Mouse (Mus musculus): ENCODE data around the gene Cebpg. TPM values are rescaled to one million over a fixed set of nuclear protein-coding genes. Genes with fewer than 3 reads are reported as not detected.

The Cebpg gene
- polyA plus RNA-seq, 1 experiment: 12.8 TPM

DNA sequence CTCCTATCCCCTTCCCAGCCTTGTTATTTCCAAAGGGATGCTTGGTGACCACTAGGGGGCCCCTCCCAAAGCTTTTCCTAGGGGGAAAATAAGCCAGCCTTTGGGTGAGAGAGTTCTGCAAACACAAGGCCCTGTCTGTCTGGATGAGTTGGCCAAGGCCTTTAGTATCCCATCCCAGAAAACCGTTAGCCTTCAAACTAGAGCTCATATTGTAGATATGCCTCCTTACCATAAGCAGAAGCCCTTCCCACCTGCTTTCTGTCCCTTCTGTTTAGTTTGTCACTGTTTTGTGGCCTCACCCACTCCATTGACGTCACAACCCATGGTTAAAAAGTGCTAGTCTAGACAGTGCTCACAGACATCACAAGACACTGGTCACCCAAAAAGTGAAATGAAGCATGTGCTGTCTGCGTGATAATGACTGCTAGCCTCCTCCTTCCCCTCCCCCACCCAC is 29.5 kb downstream of the Cebpg start:
- no peak for TF ChIP-seq GATA1 (IDR thresholded peaks at IDR 0.05; ENCODE audit: borderline replicate concordance, low read length)
- no peak for TF ChIP-seq FLI1 (IDR thresholded peaks at IDR 0.05; ENCODE audit: low read length)
- Histone ChIP-seq H3K4me1 (peaks cover 69% of the 10 kb centered on the region), H3K4me3 (replicated peaks) (no peak overlapping the region), H3K36me3 (replicated peaks; ENCODE audit: low read length) (peaks cover 61% of the 10 kb centered on the region), H3K27me3 (replicated peaks) (no peaks in the 10 kb centered on the region), H3K9me3 (no peaks in the 10 kb centered on the region)

GRCm38 (mm10) chr7:35026276-35026630 is 30.1 kb downstream of the Cebpg start:
- Histone ChIP-seq H3K4me3 (replicated peaks) (no peak overlapping the region), H3K36me3 (replicated peaks; ENCODE audit: low read length) (peaks cover 61% of the 10 kb centered on the region), H3K9me3 (no peaks in the 10 kb centered on the region), H3K4me1 (peaks cover 67% of the 10 kb centered on the region), H3K27me3 (replicated peaks) (no peaks in the 10 kb centered on the region)
- TF ChIP-seq GATA1 (IDR thresholded peaks at IDR 0.05; ENCODE audit: borderline replicate concordance, low read length): no peak
- TF ChIP-seq FLI1 (IDR thresholded peaks at IDR 0.05; ENCODE audit: low read length): no peak

DNA sequence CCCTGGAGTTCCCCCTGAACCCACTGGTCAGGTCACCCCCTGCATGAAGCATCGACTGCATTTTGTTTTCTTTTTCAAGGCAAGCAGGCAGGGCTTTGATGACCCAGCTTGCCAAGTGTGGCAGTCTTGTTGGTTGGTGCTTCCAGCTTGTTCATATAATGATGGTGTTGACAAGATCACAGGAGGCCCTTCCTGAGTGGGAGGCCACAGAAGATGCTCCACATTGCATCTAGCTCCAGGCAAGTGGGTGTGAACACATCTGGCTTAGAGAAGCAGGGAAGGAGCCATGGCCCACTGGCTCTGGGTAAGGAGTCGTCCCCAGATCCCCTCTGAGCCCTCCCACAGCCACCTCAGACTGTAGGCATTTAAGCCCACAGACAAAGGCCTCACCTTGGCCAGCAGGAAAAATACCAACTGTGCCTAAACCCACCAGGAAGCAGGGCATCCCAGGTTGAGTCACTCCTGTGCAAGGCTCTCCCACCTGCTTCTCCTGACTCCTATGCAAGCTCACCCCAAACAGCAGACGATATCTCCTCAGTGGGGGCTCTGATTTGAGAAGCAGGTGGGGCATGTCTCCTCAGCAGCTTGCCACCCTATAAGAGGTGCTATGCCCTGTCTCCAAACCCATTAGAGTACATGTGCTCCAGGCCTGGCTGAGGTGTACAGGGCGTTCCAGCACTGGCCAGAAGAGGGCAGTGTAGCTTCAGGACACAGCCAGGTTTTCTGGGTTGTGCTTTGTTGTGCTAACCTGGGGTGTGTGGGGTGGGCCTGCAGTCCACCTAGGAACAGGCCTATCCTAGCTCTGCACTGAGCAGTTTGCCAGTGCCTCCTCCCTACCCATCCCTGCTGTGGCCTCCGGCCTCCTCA is 30.7 kb downstream of the Cebpg start:
- TF ChIP-seq FLI1 (IDR thresholded peaks at IDR 0.05; ENCODE audit: low read length): no peak
- TF ChIP-seq GATA1 (IDR thresholded peaks at IDR 0.05; ENCODE audit: borderline replicate concordance, low read length): no peak

DNA sequence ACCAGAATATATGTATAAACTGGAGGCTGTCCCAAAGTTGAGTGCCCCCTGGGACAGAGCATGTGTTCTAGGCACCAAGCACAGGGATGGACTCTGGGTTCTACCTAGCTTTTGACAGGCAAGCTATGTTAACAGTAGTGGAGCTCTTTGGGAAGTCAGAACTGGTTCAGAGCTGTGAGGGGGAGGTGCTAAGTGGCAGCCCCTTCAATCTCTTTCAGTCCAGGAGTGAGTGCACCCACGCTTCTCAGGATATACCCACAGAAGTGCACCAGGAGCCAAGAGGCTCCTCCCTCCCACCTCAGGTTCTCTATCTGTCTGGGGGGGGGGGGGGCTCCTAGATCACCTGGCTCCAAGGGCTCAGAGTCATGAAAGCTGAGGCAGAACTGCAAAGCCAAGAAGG is 31.9 kb downstream of the Cebpg start:
- H3K9me3 ChIP-seq: no peaks in the 10 kb centered on the region
- H3K4me3 ChIP-seq (replicated peaks): no peak overlapping the region
- no peaks in the 10 kb centered on the region for H3K27me3 ChIP-seq (replicated peaks)
- peaks cover 49% of the 10 kb centered on the region for H3K4me1 ChIP-seq
- no peak for TF ChIP-seq GATA1 (IDR thresholded peaks at IDR 0.05; ENCODE audit: borderline replicate concordance, low read length)
- TF ChIP-seq FLI1 (IDR thresholded peaks at IDR 0.05; ENCODE audit: low read length): no peak
- H3K36me3 ChIP-seq (replicated peaks; ENCODE audit: low read length): peaks cover 62% of the 10 kb centered on the region

More for the DNA sequence above, 30.7 kb downstream of the Cebpg start:
- H3K4me3 ChIP-seq (replicated peaks): no peak overlapping the region
- peaks cover 61% of the 10 kb centered on the region for H3K4me1 ChIP-seq
- H3K36me3 ChIP-seq (replicated peaks; ENCODE audit: low read length): peaks cover 61% of the 10 kb centered on the region
- H3K9me3 ChIP-seq: no peaks in the 10 kb centered on the region
- no peaks in the 10 kb centered on the region for H3K27me3 ChIP-seq (replicated peaks)

- no peak for TF ChIP-seq FLI1 (IDR thresholded peaks at IDR 0.05; ENCODE audit: low read length)
- H3K27me3 ChIP-seq (replicated peaks): no peaks in the 10 kb centered on the region
- H3K4me1 ChIP-seq: peaks cover 37% of the 10 kb centered on the region
- peaks cover 67% of the 10 kb centered on the region for H3K36me3 ChIP-seq (replicated peaks; ENCODE audit: low read length)
- no peaks in the 10 kb centered on the region for H3K9me3 ChIP-seq
- H3K4me3 ChIP-seq (replicated peaks): no peak overlapping the region
Observed at GRCm38 (mm10) chr7:35023251-35023650, 33.1 kb downstream of the Cebpg start.

- Histone ChIP-seq H3K27me3 (replicated peaks) (no peaks in the 10 kb centered on the region), H3K36me3 (replicated peaks; ENCODE audit: low read length) (peaks cover 54% of the 10 kb centered on the region), H3K4me3 (replicated peaks) (no peak overlapping the region), H3K4me1 (peaks cover 20% of the 10 kb centered on the region), H3K9me3 (peaks cover under 1% of the 10 kb centered on the region)
- TF ChIP-seq GATA1 (IDR thresholded peaks at IDR 0.05; ENCODE audit: borderline replicate concordance, low read length): no peak
- TF ChIP-seq FLI1 (IDR thresholded peaks at IDR 0.05; ENCODE audit: low read length): no peak
Observed at GRCm38 (mm10) chr7:35021365-35021764, 35.0 kb downstream of the Cebpg start.

GRCm38 (mm10) chr7:35015252-35015651 is 41.1 kb downstream of the Cebpg start:
- Histone ChIP-seq H3K9me3 (peaks cover 13% of the 10 kb centered on the region), H3K4me1 (no peaks in the 10 kb centered on the region), H3K36me3 (replicated peaks; ENCODE audit: low read length) (peaks cover 14% of the 10 kb centered on the region), H3K27me3 (replicated peaks) (no peaks in the 10 kb centered on the region), H3K4me3 (replicated peaks) (no peak overlapping the region)
- no peak for TF ChIP-seq GATA1 (IDR thresholded peaks at IDR 0.05; ENCODE audit: borderline replicate concordance, low read length)
- TF ChIP-seq FLI1 (IDR thresholded peaks at IDR 0.05; ENCODE audit: low read length): no peak

- no peak overlapping the region for H3K4me3 ChIP-seq (replicated peaks)
- TF ChIP-seq GATA1 (IDR thresholded peaks at IDR 0.05; ENCODE audit: borderline replicate concordance, low read length) (no peak), FLI1 (IDR thresholded peaks at IDR 0.05; ENCODE audit: low read length) (no peak)
Observed at GRCm38 (mm10) chr7:35013228-35013627, 43.1 kb downstream of the Cebpg start.

DNA sequence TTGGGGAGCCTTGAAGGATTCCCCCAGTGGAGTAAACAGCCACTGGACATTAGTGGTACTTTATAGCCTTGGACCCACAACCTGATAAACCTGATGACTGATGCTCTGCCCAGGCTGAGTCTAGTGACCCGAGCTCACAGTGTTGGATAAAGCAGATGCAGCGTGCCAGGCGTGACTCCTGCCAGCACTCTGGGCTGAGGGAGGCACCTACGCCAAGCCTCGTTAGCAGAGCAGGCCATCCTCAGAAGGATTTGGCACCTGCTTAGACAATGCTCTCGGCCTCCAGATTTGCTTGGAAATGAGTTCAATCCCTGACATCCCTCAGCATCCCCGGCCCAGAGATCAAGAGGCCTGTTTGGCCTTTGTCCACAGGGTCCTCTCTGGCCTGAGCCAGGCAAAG is 49.7 kb downstream of the Cebpg start:
- Histone ChIP-seq H3K27me3 (replicated peaks) (peaks cover 2% of the 10 kb centered on the region), H3K4me3 (replicated peaks) (no peak overlapping the region), H3K9me3 (0 out of 2 replicates have a peak, but pooled peaks cover 4% of the 10 kb centered on the region), H3K36me3 (replicated peaks; ENCODE audit: low read length) (no peaks in the 10 kb centered on the region), H3K4me1 (no peaks in the 10 kb centered on the region)
- TF ChIP-seq FLI1 (IDR thresholded peaks at IDR 0.05; ENCODE audit: low read length): no peak
- no peak for TF ChIP-seq GATA1 (IDR thresholded peaks at IDR 0.05; ENCODE audit: borderline replicate concordance, low read length)

More at GRCm38 (mm10) chr7:35013228-35013627, 43.1 kb downstream of the Cebpg start:
- peaks cover 13% of the 10 kb centered on the region for H3K9me3 ChIP-seq
- H3K27me3 ChIP-seq (replicated peaks): no peaks in the 10 kb centered on the region
- H3K36me3 ChIP-seq (replicated peaks; ENCODE audit: low read length): no peaks in the 10 kb centered on the region
- no peaks in the 10 kb centered on the region for H3K4me1 ChIP-seq

- no peak overlapping the region for H3K4me3 ChIP-seq (replicated peaks)
- H3K4me1 ChIP-seq: no peaks in the 10 kb centered on the region
- TF ChIP-seq FLI1 (IDR thresholded peaks at IDR 0.05; ENCODE audit: low read length) (no peak), GATA1 (IDR thresholded peaks at IDR 0.05; ENCODE audit: borderline replicate concordance, low read length) (no peak)
- H3K9me3 ChIP-seq: 0 out of 2 replicates have a peak, but pooled peaks cover 4% of the 10 kb centered on the region
- peaks cover 2% of the 10 kb centered on the region for H3K27me3 ChIP-seq (replicated peaks)
- no peaks in the 10 kb centered on the region for H3K36me3 ChIP-seq (replicated peaks; ENCODE audit: low read length)
Observed at GRCm38 (mm10) chr7:35003171-35003737, 53.1 kb downstream of the Cebpg start.
